Mouse (Mus musculus): ENCODE data around the gene Fgd6. TPM values are rescaled to one million over a fixed set of nuclear protein-coding genes. Genes with fewer than 3 reads are reported as not detected.

Gene Fgd6
- total RNA-seq, 2 experiments from 2014 or later, result 8.8 to 9.2 TPM

- ATAC-seq (replicated peaks; ENCODE audit: low FRiP score, poor library complexity, severe bottlenecking), result no peak
Measured at GRCm38 (mm10) chr10:94038366-94039260, 2.8 kb downstream of the Fgd6 start.

DNA sequence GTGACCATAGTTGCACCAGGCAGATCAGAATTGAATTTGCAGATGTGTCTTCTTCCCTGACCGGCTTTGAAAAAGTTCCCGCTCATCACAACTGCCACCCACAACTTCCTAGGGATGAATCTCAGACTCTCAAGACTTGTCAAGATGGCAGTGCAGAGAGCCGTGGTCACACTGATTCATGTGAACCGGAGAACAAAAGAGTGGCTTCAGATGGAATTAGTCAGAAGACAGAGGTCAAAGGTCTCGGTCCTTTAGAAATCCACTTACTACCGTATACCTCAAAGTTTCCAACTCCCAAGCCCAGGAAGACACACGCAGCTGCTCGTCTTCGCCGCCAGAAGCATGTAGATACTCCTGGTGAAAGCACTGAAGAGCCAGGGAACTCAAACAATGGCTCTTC is 8.1 kb downstream of the Fgd6 start:
- no peak for ATAC-seq (replicated peaks; ENCODE audit: low FRiP score, poor library complexity, severe bottlenecking)

DNA sequence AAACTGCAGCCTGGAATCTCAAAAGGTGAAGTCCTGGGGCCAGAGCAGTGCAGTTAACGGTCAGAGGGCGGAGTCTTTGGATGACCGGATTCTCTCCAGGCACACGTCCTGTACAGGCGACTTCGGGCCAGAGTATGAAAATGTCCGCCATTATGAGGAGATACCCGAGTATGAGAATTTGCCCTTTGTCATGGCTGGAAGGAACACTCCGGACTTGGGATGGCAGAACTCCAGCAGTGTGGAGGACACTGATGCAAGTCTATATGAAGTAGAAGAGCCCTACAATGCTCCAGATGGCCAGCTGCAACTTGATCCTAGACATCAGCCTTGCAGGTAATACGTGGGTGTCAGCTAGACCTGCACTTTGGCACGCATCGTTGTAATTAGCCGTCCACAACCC is 9.5 kb downstream of the Fgd6 start:
- ATAC-seq (replicated peaks; ENCODE audit: low FRiP score, poor library complexity, severe bottlenecking), result no peak

- ATAC-seq (replicated peaks; ENCODE audit: low FRiP score, poor library complexity, severe bottlenecking), result no peak
Measured at GRCm38 (mm10) chr10:94047024-94047423, 11.2 kb downstream of the Fgd6 start.

DNA sequence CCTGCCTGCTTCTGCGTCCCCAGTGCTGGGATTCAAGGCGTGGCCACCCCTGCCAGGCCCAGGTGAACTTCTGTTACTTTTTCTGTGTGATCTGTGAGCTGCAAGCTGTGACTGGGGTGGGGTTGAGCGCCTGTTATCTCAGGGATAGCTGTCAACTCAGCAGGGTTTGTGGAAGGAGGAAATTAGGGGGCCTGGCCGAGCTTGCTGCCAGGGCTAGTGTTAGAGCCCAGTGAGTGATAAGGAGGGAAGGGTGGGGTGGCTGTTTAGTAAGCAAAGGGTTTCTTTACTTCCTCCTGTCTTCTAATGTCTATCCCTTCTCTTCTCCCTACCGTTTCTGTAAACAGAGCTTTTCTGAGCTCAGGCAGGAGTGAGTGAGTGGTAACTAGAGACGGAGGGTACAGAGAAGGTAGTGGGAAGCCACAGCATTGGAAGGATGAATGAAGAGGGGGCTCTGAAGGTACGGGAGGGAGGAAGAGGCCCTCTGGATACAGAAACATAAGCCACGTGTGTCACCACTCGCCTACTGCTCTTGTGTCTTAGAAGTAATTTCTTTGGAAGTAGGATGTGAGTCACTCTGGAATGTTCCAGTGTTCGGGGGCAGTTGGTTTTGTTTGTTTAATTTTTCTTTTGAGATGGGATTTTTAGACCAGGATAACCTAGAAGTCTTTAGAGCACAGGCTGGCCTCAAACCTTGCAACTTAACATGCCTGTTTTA is 12.2 kb downstream of the Fgd6 start:
- peak; percentile 88 for ATAC-seq (replicated peaks; ENCODE audit: low FRiP score, poor library complexity, severe bottlenecking)

DNA sequence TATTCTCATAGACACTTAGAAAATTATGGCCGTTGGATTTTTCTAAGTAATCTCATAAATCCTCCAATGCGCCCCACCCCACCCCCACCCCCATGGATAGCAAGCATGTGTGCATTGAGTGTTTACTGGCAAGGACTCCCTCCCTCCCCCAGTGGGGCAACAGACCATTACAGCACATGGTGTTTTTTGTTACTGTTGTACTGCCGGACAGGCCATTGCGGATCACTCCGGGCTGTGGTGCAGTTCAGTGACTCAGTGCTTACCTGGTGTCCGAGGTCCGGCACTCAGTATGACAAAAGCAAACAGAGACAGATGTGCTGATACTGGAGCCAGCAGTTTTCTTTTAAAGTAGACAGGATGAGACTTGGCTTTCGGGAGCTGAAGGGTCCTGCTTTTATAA is 13.3 kb downstream of the Fgd6 start:
- ATAC-seq (replicated peaks; ENCODE audit: low FRiP score, poor library complexity, severe bottlenecking), result no peak

- no peak for ATAC-seq (replicated peaks; ENCODE audit: low FRiP score, poor library complexity, severe bottlenecking)
Measured at GRCm38 (mm10) chr10:94050736-94051135, 14.9 kb downstream of the Fgd6 start.

GRCm38 (mm10) chr10:94056487-94056886 is 20.7 kb downstream of the Fgd6 start:
- no peak for ATAC-seq (replicated peaks; ENCODE audit: low FRiP score, poor library complexity, severe bottlenecking)

GRCm38 (mm10) chr10:94059618-94060055 is 23.8 kb downstream of the Fgd6 start:
- ATAC-seq (replicated peaks; ENCODE audit: low FRiP score, poor library complexity, severe bottlenecking), result no peak

DNA sequence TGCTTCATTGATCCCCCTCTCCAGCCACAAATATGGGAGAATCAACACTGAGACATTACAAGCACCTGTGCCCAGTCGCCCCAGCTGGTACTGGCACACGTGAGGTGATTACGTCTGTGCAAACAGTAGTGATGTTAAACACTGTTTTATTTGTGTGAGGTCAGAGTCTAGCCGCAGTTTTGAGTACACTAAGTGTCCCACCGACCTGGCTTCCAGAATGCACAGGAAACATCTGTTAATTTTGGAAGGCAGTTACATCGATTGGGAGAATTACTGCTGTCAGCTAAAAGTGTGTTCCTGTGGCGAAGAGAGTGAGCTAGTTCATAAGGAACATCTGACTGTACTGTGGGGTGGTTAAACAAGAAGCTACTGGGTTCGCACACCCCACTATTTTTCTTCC is 24.4 kb downstream of the Fgd6 start:
- ATAC-seq (replicated peaks; ENCODE audit: low FRiP score, poor library complexity, severe bottlenecking), result no peak

- ATAC-seq (replicated peaks; ENCODE audit: low FRiP score, poor library complexity, severe bottlenecking), result no peak
Measured at GRCm38 (mm10) chr10:94062357-94062756, 26.6 kb downstream of the Fgd6 start.

DNA sequence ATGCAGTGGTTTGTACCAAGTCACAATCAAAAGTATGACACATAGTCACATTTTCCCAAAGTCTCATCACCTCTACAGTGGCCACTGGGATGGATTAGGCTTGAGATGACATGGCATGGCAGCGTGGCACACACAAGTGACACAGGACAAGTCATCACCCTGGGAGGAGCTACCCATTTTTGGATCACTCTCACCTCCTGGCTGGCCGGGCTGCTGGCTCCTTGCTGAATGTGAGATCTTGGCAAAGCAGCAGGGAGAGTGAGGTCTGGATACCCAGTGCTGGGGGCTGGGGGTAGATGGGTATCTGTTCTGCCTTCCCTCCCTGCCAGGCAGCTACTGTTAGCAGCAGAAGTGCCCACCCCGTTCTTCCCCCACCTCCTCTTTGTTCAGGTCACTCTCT is 31.1 kb downstream of the Fgd6 start:
- ATAC-seq (replicated peaks; ENCODE audit: low FRiP score, poor library complexity, severe bottlenecking), result no peak

- no peak for ATAC-seq (replicated peaks; ENCODE audit: low FRiP score, poor library complexity, severe bottlenecking)
Measured at GRCm38 (mm10) chr10:94068701-94069100, 32.9 kb downstream of the Fgd6 start.

- ATAC-seq (replicated peaks; ENCODE audit: low FRiP score, poor library complexity, severe bottlenecking), result no peak
Measured at GRCm38 (mm10) chr10:94071641-94072040, 35.8 kb downstream of the Fgd6 start.

GRCm38 (mm10) chr10:94072261-94072915 is 36.6 kb downstream of the Fgd6 start:
- peak; percentile 38; the same call in 1 of the 2 replicates for ATAC-seq (replicated peaks; ENCODE audit: low FRiP score, poor library complexity, severe bottlenecking)

DNA sequence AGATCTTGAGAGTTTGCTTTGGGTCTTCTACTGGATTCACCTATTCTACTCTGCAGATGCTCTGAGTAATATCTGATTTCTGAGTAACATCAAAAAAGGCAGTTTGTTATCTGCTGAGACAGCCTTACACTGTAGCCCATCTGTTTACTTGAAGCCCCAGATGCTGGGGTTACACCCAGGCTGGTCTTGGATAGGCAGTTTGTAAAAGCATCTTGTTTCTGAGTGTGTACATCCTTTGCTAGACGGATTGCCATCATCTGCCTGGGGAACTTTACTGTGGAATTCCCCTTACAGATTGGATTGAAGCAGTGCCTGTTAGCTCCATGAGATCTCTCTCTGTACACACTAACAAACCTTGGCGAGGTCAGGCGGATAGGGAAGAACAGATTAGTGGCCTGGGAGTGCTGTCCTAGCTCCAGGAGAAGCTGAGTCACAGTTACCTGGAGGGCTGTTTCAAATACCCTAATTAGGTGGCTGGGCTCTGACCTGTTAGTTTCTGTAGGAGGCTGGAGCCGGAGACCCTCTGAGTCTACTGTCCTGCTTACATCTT is 37.2 kb downstream of the Fgd6 start:
- ATAC-seq (replicated peaks; ENCODE audit: low FRiP score, poor library complexity, severe bottlenecking), result peak; percentile 61

DNA sequence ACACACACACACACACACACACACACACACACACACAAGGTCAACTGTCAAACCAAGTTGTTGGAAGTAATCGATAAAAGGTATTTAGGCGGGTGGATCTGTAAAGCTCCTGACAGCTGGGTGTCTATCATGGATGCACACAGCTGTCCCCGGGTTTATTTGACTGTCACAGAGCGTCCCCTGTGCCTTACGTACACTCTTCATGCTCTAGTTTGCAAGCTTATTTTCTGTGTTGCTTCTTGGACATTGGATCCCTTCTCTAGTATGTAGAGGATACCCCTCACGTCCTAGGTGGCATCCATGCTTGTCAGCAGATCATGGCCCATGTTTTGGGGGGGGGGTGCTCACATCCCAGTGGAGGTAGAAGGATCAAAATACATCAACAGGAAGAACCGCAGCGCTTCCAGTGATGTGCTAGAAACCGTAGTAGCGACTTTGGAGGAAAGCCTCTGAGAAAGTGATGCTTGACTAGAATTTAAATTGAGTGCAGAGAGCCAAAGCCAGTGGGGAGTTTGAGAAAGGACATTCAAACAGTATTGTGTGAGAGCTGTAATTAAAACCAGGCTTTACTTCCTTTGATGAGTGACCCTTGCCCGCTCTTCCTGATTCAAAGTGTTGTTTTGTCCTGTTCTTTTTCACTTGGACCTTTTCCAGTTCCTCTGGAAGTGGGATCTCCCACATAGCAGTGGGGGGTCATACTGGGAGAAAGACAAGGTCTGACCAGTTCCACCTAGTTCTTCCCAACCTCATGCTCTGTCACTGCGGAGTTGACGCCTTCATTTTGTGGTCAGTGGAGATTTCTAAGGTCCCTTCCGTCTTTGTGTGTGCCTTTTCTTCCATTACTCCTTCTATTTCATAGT is 41.4 kb downstream of the Fgd6 start:
- no peak for ATAC-seq (replicated peaks; ENCODE audit: low FRiP score, poor library complexity, severe bottlenecking)

DNA sequence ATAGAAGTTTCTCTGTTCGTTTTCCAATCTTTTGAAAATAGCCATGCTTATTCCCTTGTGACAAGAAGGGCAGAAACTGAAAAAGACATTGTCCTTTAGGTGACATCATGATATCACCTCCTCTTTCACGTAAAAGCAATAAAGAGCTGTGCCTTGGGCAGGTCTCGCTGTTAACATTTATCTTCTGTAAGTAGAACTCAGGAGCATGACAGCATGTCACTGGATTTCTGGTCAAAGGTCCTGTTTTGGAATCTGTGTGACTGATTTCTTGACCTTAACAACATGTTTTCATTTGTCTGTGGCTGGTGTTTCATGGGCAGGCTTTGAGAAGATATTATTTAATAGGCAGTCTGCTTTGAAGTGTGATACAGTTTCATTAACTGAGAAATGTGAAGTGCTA is 44.9 kb downstream of the Fgd6 start:
- ATAC-seq (replicated peaks; ENCODE audit: low FRiP score, poor library complexity, severe bottlenecking), result no peak

GRCm38 (mm10) chr10:94082040-94082734 is 46.4 kb downstream of the Fgd6 start:
- no peak for ATAC-seq (replicated peaks; ENCODE audit: low FRiP score, poor library complexity, severe bottlenecking)
